Mouse (Mus musculus): Measurements from ENCODE around the gene Plekha6.

Gene Plekha6

GRCm38 (mm10) chr1:133182016-133182705 is 18.2 kb downstream of the Plekha6 start:
- DNase-seq (ENCODE audit: low read depth, low spot score) = peak; percentile 22

- no peak for DNase-seq (ENCODE audit: low read depth, low spot score)
Measured at GRCm38 (mm10) chr1:133182706-133183095, 18.7 kb downstream of the Plekha6 start.

- no peak for DNase-seq (ENCODE audit: low read depth, low spot score)
Measured at GRCm38 (mm10) chr1:133183141-133183925, 19.3 kb downstream of the Plekha6 start.

GRCm38 (mm10) chr1:133187948-133188680 is 24.1 kb downstream of the Plekha6 start:
- no peak for DNase-seq (ENCODE audit: low read depth, low spot score)

GRCm38 (mm10) chr1:133188719-133189118 is 24.7 kb downstream of the Plekha6 start:
- peak; percentile 68 for DNase-seq (ENCODE audit: low read depth, low spot score)

- DNase-seq (ENCODE audit: low read depth, low spot score) = no peak
Measured at GRCm38 (mm10) chr1:133189471-133189870, 25.5 kb downstream of the Plekha6 start.

- DNase-seq (ENCODE audit: low read depth, low spot score) = no peak
Measured at GRCm38 (mm10) chr1:133190550-133190949, 26.5 kb downstream of the Plekha6 start.

- no peak for DNase-seq (ENCODE audit: low read depth, low spot score)
Measured at GRCm38 (mm10) chr1:133196181-133196580, 32.2 kb downstream of the Plekha6 start.

- DNase-seq (ENCODE audit: low read depth, low spot score) = no peak
Measured at GRCm38 (mm10) chr1:133197266-133197665, 33.3 kb downstream of the Plekha6 start.

- no peak for DNase-seq (ENCODE audit: low read depth, low spot score)
Measured at GRCm38 (mm10) chr1:133199706-133200105, 35.7 kb downstream of the Plekha6 start.

- no peak for DNase-seq (ENCODE audit: low read depth, low spot score)
Measured at GRCm38 (mm10) chr1:133201499-133201898, 37.5 kb downstream of the Plekha6 start.

- DNase-seq (ENCODE audit: low read depth, low spot score) = no peak
Measured at GRCm38 (mm10) chr1:133203701-133204100, 39.7 kb downstream of the Plekha6 start.

GRCm38 (mm10) chr1:133204341-133204849 is 40.4 kb downstream of the Plekha6 start:
- DNase-seq (ENCODE audit: low read depth, low spot score) = no peak

- DNase-seq (ENCODE audit: low read depth, low spot score) = no peak
Measured at GRCm38 (mm10) chr1:133204985-133205384, 41.0 kb downstream of the Plekha6 start.

- DNase-seq (ENCODE audit: low read depth, low spot score) = no peak
Measured at GRCm38 (mm10) chr1:133208086-133208815, 44.2 kb downstream of the Plekha6 start.

GRCm38 (mm10) chr1:133209036-133209435 is 45.0 kb downstream of the Plekha6 start:
- no peak for DNase-seq (ENCODE audit: low read depth, low spot score)

- DNase-seq (ENCODE audit: low read depth, low spot score) = no peak
Measured at GRCm38 (mm10) chr1:133209482-133209881, 45.5 kb downstream of the Plekha6 start.

GRCm38 (mm10) chr1:133209901-133210516 is 46.0 kb downstream of the Plekha6 start:
- no peak for DNase-seq (ENCODE audit: low read depth, low spot score)

- DNase-seq (ENCODE audit: low read depth, low spot score) = peak; percentile 68
Measured at GRCm38 (mm10) chr1:133210766-133211165, 46.8 kb downstream of the Plekha6 start.

- no peak for DNase-seq (ENCODE audit: low read depth, low spot score)
Measured at GRCm38 (mm10) chr1:133212273-133212672, 48.3 kb downstream of the Plekha6 start.

GRCm38 (mm10) chr1:133213098-133213497 is 49.1 kb downstream of the Plekha6 start:
- DNase-seq (ENCODE audit: low read depth, low spot score) = no peak

Measured in skeletal muscle tissue, adult 2 months (tissue).